Mouse (Mus musculus): ENCODE measurements around the gene AI464131.
A peak's percentile ranks its signal among the peaks of the same experiment; 100 is the strongest.

Gene AI464131

DNA sequence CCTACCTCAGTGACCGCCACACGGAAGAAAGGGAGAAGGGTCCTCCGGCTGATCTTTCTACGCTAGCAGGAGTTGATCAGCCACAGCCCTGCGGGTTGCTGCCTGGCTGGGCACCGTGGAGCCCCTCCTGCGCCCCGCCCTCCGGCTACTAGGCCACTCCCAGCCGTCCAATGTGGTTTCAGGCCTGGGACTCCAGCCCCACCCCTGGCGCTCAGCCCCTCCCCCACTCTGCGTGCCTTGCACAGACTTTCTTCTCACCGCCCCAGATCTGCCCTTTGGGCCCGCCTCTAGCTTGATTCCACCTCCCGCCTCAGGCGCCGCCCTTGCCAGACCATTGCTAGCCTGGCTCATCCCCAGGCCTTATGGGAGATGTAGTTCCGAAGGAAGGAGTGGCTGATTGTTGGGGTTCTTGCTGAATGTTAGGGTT is at the start of gene AI464131:
Gene AI464131, minus strand, starts transcription at position 91 of the 427 bp plus-strand sequence.
- peak; percentile 98 for DNase-seq (ENCODE audit: low read depth, low spot score)

DNA sequence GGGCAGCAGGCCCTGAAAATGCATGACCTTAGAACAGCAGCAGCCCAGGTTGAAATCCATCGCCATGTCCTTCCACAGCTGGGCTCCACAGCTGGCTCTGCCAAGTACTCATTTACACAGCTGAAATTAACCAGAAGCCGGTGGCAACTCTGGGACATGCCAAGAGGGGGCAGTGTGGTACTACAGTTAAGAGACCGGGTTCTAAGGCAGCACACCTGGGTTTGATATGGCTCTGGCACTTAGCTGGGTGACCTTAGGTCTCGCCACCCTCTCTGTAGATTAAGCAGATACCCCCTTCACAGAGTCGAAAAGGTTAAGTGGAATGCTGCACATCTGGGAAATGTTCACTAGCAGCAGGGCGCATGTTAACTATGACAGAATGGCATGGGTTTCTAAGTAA is 49.7 kb upstream of the AI464131 start:
- peak; percentile 71 for DNase-seq (ENCODE audit: low read depth, low spot score)

- DNase-seq (ENCODE audit: low read depth, low spot score) = no peak
These were observed 44.2 kb upstream of the AI464131 start for GRCm38 (mm10) chr4:41547086-41547485.

DNA sequence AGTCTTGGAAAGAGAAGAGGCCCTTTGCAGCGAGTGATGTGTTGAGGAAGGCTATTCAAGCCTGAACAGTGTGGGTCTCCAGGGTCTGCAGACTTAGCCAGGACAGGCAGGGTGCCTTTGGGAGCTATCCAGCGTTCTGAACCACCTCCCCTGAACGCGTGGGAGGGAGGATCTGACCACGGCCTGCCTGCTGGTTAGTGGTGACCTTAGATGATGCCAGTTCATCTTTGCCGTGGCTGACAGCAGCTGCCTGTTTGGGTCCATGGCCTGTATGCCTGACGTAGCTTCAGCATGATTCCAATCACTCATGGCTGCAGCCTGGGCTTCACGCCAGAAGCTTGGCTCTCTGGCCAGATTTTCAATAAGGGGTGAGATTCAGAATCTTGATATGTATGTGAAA is 43.1 kb upstream of the AI464131 start:
- DNase-seq (ENCODE audit: low read depth, low spot score) = peak; percentile 32

GRCm38 (mm10) chr4:41542136-41542535 is 39.3 kb upstream of the AI464131 start:
- no peak for DNase-seq (ENCODE audit: low read depth, low spot score)

GRCm38 (mm10) chr4:41534866-41535265 is 32.0 kb upstream of the AI464131 start:
- no peak for DNase-seq (ENCODE audit: low read depth, low spot score)

DNA sequence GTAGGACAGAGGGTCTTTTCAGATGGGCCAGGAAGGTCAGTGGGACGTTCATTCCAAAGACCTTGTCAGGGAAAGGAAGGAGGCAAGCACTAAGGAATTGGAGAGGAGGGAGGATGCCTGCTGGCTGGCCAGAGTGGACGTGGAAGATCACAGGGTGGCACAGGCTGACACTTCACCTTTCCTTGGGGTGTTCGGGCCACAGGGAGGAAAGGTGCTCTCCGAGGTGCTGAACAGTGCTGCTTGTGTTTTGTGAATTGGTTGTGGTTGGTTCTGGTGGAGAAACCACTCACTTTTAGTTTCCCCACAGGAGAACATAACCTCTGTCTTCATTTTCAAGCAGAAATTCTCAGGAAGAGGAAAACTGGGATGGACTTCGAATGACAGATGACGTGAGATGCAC is 29.5 kb upstream of the AI464131 start:
- peak; percentile 30 for DNase-seq (ENCODE audit: low read depth, low spot score)

GRCm38 (mm10) chr4:41527996-41528395 is 25.1 kb upstream of the AI464131 start:
- DNase-seq (ENCODE audit: low read depth, low spot score) = no peak

DNA sequence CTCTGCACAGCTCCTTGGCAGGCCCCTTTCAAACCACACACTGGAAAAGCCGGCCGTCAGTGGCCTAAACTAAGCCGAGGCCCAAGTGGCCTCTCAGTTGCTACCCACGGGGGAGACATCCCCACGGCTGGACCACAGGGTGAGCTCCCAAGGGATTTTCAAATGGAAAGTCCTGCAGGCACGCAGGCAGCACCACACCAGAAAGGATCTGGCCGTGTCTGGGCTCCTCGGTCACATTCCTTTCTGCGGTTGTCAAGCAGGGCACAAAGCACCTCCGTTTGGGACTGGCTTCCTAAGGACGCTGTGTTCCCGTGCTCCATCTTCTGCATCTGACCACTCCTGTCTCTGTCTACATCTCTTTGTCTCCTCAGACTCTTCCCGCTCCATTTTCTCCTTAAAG is 24.2 kb upstream of the AI464131 start:
- no peak for DNase-seq (ENCODE audit: low read depth, low spot score)

DNA sequence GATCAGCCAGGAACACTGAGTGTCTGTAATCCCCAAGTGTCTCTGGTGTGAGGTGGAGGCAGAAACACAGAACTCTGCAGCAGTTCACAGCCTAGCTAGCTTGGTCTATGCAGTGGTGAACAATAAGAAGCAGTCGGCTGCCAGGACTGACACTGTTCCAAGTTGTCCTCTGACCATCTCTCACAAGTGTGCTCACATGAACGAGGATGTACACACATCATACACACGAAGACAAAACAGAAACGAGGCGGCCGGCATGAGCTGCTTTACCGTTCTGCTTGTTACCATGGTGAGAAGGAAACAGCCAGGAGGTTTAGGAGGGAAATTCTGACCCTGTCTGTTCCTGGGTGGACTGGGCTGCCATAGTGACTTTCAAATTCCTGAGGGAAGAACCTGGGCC is 23.7 kb upstream of the AI464131 start:
- no peak for DNase-seq (ENCODE audit: low read depth, low spot score)

DNA sequence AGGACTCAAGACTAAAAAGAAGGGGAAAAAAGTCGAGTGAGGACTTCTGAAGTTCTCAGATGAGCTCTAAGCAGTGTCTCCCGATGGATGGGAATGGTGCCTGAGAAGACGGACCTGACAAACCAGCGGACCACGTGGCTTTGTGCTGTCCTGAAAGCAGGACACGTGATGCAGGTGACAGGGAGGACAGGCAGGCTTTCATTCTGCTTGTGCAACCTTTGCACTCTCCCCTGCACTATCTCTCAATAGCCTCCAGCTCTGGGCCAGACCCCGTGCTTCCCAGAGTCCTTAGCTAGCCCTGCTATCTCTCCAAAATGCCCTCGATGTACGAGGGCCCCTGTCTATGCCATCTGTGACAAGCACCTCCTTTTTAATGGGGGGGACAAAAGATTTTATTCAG is 22.0 kb upstream of the AI464131 start:
- no peak for DNase-seq (ENCODE audit: low read depth, low spot score)

DNA sequence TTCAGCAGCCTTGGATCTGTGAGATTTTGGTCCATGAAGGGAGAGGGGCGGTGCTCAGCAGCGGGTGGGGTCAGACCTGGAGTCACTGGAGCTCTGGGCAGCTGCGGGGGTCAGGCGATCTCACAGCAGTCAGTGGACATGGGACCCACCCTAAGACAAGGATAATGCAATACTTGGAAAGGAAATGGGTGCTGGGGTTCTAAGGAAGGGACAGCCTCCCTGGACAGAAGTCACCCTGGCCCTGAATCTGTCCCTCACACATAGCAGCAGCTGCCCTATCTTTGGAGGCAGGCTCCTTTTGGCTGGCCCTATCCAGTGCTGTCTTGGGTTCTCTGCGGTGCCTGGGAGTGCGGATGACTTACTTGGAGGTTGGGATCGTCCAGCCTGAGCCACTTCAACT is 21.0 kb upstream of the AI464131 start:
- DNase-seq (ENCODE audit: low read depth, low spot score) = no peak

DNA sequence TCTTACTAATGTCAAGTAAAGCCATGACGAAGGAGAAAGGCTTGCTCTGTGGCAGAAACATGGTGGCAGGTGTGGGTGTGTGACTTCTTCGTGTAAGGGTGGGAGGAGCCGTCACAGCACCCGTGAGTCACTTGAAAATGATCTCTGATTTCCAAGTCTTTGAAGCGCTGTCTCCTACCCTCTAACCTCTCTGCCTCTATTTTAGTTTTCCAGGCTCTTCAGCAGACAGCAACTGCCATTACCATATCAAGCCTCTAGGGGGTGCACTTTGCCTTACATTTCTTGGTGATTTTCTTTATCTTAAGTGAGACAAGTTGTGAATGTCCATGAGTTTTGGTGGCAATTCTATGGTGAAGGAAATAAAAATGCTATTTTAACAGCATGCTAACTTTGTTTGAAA is 19.9 kb upstream of the AI464131 start:
- DNase-seq (ENCODE audit: low read depth, low spot score) = peak; percentile 59

- DNase-seq (ENCODE audit: low read depth, low spot score) = no peak
These were observed 19.3 kb upstream of the AI464131 start for GRCm38 (mm10) chr4:41522136-41522535.

DNA sequence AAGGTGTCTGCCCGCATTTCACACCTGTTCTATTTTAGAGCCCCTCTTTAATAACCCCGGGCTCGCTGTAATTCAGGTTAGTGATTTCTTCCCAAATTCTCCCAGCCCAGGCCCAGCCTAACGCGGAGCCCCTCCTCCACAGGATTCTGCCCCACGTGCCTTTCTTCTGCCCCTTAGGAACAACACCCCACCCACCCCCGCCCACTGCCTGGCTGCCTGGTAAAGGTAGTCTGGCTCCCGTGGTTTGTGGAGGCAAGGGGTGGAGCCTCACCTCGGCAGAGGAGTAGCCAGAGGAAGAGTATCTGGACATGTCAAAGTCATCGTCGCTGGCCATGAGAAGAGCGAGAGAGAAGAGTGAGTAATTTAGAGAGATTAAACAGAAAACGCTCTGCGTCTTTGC is 17.8 kb upstream of the AI464131 start:
- peak; percentile 68 for DNase-seq (ENCODE audit: low read depth, low spot score)

DNA sequence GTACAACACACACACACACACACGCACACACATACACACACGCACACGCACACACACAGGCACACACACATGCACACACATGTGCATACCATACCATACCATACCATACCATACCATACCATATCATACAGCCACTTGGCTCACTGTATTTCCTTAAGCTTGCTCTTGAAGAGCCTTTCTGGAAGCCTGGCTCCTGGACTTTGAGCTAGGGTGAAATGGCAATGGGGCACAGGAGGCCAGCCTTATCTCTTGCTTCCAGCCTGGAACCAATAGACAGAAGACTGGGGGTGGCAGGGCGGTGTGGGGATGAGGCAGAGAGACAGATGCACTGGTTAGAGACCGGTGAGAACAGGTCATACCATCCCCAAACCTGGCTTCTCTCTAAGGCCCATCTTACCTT is 16.3 kb upstream of the AI464131 start:
- no peak for DNase-seq (ENCODE audit: low read depth, low spot score)

GRCm38 (mm10) chr4:41518349-41518748 is 15.5 kb upstream of the AI464131 start:
- no peak for DNase-seq (ENCODE audit: low read depth, low spot score)

GRCm38 (mm10) chr4:41517233-41517632 is 14.4 kb upstream of the AI464131 start, which contains the start of gene 1110017D15Rik:
TSS of gene 1110017D15Rik (minus strand) at chr4:41517333.
- DNase-seq (ENCODE audit: low read depth, low spot score) = no peak

DNA sequence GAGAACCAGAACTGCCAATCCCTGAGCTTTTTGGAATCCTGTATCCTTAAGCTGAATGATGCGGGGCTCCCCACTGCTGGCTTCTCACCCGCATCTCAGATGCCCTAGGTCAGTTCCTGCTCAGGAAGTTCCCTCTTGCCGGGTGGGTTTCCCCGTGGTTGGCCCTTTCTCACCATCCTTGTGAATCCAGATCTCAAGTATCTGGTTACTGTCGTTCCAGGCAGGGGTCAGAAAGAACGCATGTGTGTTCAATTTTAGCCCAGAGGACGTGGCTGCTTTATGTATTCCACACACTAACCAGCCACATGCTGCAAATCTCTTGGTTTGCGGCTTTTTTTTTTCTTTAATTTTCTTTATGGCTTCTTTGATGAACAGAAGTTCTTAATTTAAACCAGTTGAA is 10.8 kb upstream of the AI464131 start:
- no peak for DNase-seq (ENCODE audit: low read depth, low spot score)

GRCm38 (mm10) chr4:41513309-41513708 is 10.4 kb upstream of the AI464131 start:
- no peak for DNase-seq (ENCODE audit: low read depth, low spot score)

DNA sequence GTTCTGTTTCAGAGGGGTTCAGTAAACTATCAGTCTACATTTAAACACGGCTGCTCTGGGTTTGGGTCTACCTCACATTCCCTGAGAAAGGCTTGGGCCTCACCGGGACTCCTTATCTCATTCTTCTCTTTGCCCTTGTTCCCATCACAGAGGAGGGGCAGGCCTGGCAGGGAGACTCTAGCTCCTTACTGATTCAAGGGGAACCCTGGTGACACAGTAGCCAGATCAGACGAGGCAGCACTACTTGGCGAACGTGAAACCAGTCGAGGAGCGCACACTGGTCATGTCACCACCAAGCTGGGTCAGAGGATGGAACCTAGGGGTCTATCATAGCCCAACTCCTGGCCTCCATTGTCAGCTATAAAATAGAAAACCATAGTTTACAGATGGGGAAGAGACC is 5.1 kb upstream of the AI464131 start:
- DNase-seq (ENCODE audit: low read depth, low spot score) = no peak

DNA sequence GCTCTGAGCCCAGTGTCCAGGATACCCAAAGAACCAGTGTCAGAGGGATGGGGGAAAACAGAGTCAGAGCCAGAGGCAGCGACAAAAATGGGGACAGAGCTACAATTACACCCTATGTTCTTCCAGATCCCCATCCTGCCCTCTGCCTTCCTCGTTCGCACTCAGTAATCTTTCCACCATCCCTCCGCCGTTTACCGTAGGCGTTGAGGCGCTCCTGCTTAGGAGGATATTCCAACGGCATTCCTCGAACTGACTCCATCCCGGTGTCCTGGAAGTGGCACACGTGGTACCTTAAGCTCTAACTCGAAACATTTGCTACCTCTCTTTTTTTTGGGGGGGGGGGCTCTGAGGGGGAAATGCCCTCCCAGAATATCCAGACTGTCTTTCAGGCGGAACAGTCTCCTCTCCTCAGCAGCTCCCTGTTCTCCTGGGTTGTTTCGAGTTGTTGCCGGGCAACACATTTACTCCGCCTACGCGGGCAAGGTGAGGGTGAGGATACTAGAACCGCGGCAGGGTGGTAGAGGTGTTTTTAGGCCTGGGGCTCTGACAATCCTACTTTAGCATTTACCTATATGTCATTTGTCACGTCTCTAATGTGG is 4.5 kb upstream of the AI464131 start:
- peak; percentile 44 for DNase-seq (ENCODE audit: low read depth, low spot score)

- DNase-seq (ENCODE audit: low read depth, low spot score) = peak; percentile 80
These were observed 4.0 kb upstream of the AI464131 start for GRCm38 (mm10) chr4:41506906-41507305.

DNA sequence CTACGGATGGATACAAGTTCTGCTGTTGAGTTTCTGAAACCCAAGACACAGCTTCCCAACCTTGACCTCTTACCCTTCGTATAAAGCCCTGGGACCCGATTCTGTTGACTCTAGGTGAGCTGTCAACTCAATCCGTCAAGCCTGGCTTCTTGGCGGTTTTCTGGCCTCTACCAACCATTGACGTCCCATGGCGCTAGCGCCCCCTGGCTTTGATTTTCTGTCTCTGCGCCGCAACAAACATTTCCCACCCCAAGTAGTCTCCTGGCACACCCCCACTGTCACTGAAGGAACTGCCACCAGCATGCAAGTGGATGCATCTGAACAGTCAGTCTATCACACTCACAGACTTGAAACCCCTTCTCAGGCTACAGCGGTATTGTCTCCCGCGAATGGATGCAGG is 3.3 kb upstream of the AI464131 start:
- DNase-seq (ENCODE audit: low read depth, low spot score) = peak; percentile 85

All from ES-CJ7 (cell line).